Mouse (Mus musculus) embryonic facial prominence, embryonic 10.5 days (tissue): ENCODE results near the gene Tcea2. TPM values are rescaled to one million over a fixed set of nuclear protein-coding genes. Genes with fewer than 3 reads are reported as not detected.

Source experiments
- DNase-seq: peaks from one replicate; pipeline ENCODE4 v3.0.0-alpha.2; 2017; ENCODE audit warnings: low spot score
- H3K27ac ChIP-seq: fragments of 300-500 bp; sonication (generic); replicated peaks from 2 replicates; pipeline ENCODE4 v1.5.1; 2016; ENCODE audit warnings: mild to moderate bottlenecking
- H3K27me3 ChIP-seq: fragments of 300-500 bp; sonication (generic); replicated peaks from 2 replicates; pipeline ENCODE4 v1.6.1; 2016; ENCODE audit warnings: low read depth, mild to moderate bottlenecking; ENCODE audit not compliant: poor library complexity, severe bottlenecking
- H3K36me3 ChIP-seq: fragments of 300-500 bp; sonication (generic); replicated peaks from 2 replicates; pipeline ENCODE4 v1.6.1; 2016; ENCODE audit warnings: mild to moderate bottlenecking, moderate library complexity
- H3K4me1 ChIP-seq: fragments of 300-500 bp; sonication (generic); 2 replicates; pipeline ENCODE4 v1.6.1; 2016
- H3K4me3 ChIP-seq: fragments of 300-500 bp; sonication (generic); 2 replicates; pipeline ENCODE4 v1.5.1; 2016; ENCODE audit warnings: mild to moderate bottlenecking, moderate library complexity
- H3K9me3 ChIP-seq: fragments of 300-500 bp; sonication (generic); 2 replicates; pipeline ENCODE4 v1.6.1; 2016; ENCODE audit warnings: mild to moderate bottlenecking
- WGBS: fragments of 180-500 bp; shearing (Covaris S2); methylation state at CpG from one replicate; pipeline ENCODE4 v1.1.7; 2016; 5-methylcytosine and 5-hydroxymethylcytosine counted together
- polyA plus RNA-seq: library from polyadenylated mRNA; unstranded; fragments of >200 nt; fragmentation: Nextera tagmentation; extraction: Ambion mirVana; gene quantifications from 2 replicates; pipeline ENCODE4 v1.2.1, GENCODE M21; 2016

Tcea2 gene
- polyA plus RNA-seq, 1 experiment from 2014 or later = 18.8 TPM

- peak; percentile 51 for DNase-seq
- peaks cover 37% of the 10 kb centered on the region for H3K36me3 ChIP-seq
- 36% methylated on average over 17 of the region's 17 CpGs for WGBS
- H3K4me1 ChIP-seq = peaks cover 38% of the 10 kb centered on the region
- no peaks in the 10 kb centered on the region for H3K9me3 ChIP-seq
- H3K27me3 ChIP-seq = no peaks in the 10 kb centered on the region
- no peak overlapping the region for H3K4me3 ChIP-seq
- no peak overlapping the region for H3K27ac ChIP-seq
These were observed 21.1 kb upstream of the Tcea2 start for GRCm38 (mm10) chr2:181658930-181659555.

GRCm38 (mm10) chr2:181659609-181660055 is 20.5 kb upstream of the Tcea2 start:
- Histone ChIP-seq H3K27me3 (no peaks in the 10 kb centered on the region), H3K4me1 (peaks cover 38% of the 10 kb centered on the region), H3K27ac (peak overlapping the region; percentile 54), H3K36me3 (peaks cover 31% of the 10 kb centered on the region), H3K4me3 (peak overlapping the region; percentile 4; the same call in 1 of the 2 replicates), H3K9me3 (no peaks in the 10 kb centered on the region)
- peak; percentile 75 for DNase-seq
- WGBS = 10% methylated on average over 9 of the region's 9 CpGs

- no peak for DNase-seq
- H3K36me3 ChIP-seq = no peaks in the 10 kb centered on the region; the same call in 1 of the 2 replicates
- H3K27me3 ChIP-seq = peaks cover 8% of the 10 kb centered on the region
- H3K9me3 ChIP-seq = no peaks in the 10 kb centered on the region
- H3K4me3 ChIP-seq = no peak overlapping the region
- WGBS = 85% methylated on average over 3 of the region's 3 CpGs
- peak overlapping the region; percentile 69 for H3K27ac ChIP-seq
- H3K4me1 ChIP-seq = peaks cover 34% of the 10 kb centered on the region
These were observed 17.4 kb upstream of the Tcea2 start for GRCm38 (mm10) chr2:181662620-181663297.

GRCm38 (mm10) chr2:181663298-181663630 is 16.8 kb upstream of the Tcea2 start:
- no peaks in the 10 kb centered on the region; the same call in 1 of the 2 replicates for H3K36me3 ChIP-seq
- no peak for DNase-seq
- no peak overlapping the region for H3K4me3 ChIP-seq
- peaks cover 13% of the 10 kb centered on the region for H3K27me3 ChIP-seq
- peak overlapping the region; percentile 69 for H3K27ac ChIP-seq
- peaks cover 34% of the 10 kb centered on the region for H3K4me1 ChIP-seq
- WGBS = 14% methylated on average over 4 of the region's 4 CpGs
- H3K9me3 ChIP-seq = no peaks in the 10 kb centered on the region

- WGBS = 3% methylated on average over 56 of the region's 56 CpGs
- no peaks in the 10 kb centered on the region for H3K9me3 ChIP-seq
- peak overlapping the region; percentile 60 for H3K4me3 ChIP-seq
- peaks cover 42% of the 10 kb centered on the region for H3K4me1 ChIP-seq
- H3K27me3 ChIP-seq = peaks cover 81% of the 10 kb centered on the region
- H3K27ac ChIP-seq = peak overlapping the region; percentile 61
- peak; percentile 59 for DNase-seq
- H3K36me3 ChIP-seq = no peaks in the 10 kb centered on the region
These were observed 9.7 kb upstream of the Tcea2 start for GRCm38 (mm10) chr2:181670285-181670912.

- Histone ChIP-seq H3K27ac (peak overlapping the region; percentile 61), H3K9me3 (no peaks in the 10 kb centered on the region), H3K4me1 (peaks cover 47% of the 10 kb centered on the region), H3K27me3 (peaks cover 81% of the 10 kb centered on the region), H3K36me3 (no peaks in the 10 kb centered on the region), H3K4me3 (peak overlapping the region; percentile 60)
- 1% methylated on average over 41 of the region's 41 CpGs for WGBS
- DNase-seq = no peak
These were observed 9.2 kb upstream of the Tcea2 start for GRCm38 (mm10) chr2:181670913-181671311.

- Histone ChIP-seq H3K4me1 (peaks cover 51% of the 10 kb centered on the region), H3K4me3 (peak within 1 kb of the TSS; percentile 60), H3K27ac (peak within 1 kb of the TSS; percentile 61), H3K36me3 (no peaks in the 10 kb centered on the region), H3K9me3 (no peaks in the 10 kb centered on the region), H3K27me3 (peaks cover 81% of the 10 kb centered on the region)
- WGBS = under 1% methylated on average over 43 of the region's 43 CpGs
- peak; percentile 70 for DNase-seq
These were observed 8.8 kb upstream of the Tcea2 start, which contains the start of gene Sox18 for GRCm38 (mm10) chr2:181671326-181671725. TSS of gene Sox18 (minus strand) at chr2:181671640.

GRCm38 (mm10) chr2:181671984-181672383 is 8.1 kb upstream of the Tcea2 start:
- no peaks in the 10 kb centered on the region for H3K36me3 ChIP-seq
- H3K4me1 ChIP-seq = peaks cover 54% of the 10 kb centered on the region
- H3K9me3 ChIP-seq = no peaks in the 10 kb centered on the region
- WGBS = 23% methylated on average over 7 of the region's 7 CpGs
- H3K27me3 ChIP-seq = peaks cover 83% of the 10 kb centered on the region
- H3K27ac ChIP-seq = no peak overlapping the region
- DNase-seq = no peak
- peak overlapping the region; percentile 60 for H3K4me3 ChIP-seq

- peaks cover 81% of the 10 kb centered on the region for H3K27me3 ChIP-seq
- no peak for DNase-seq
- no peaks in the 10 kb centered on the region for H3K36me3 ChIP-seq
- peaks cover 57% of the 10 kb centered on the region for H3K4me1 ChIP-seq
- WGBS = 48% methylated on average over 1 of the region's 1 CpGs
- H3K27ac ChIP-seq = peak overlapping the region; percentile 5; the same call in 1 of the 2 replicates
- H3K4me3 ChIP-seq = 0 out of 2 replicates have a peak overlapping the region, but pooled peaks have one; percentile 12
- H3K9me3 ChIP-seq = no peaks in the 10 kb centered on the region
These were observed 6.6 kb upstream of the Tcea2 start for GRCm38 (mm10) chr2:181673501-181673900.

GRCm38 (mm10) chr2:181674934-181675333 is 5.2 kb upstream of the Tcea2 start:
- no peak for DNase-seq
- Histone ChIP-seq H3K9me3 (no peaks in the 10 kb centered on the region), H3K27ac (no peak overlapping the region; the same call in 1 of the 2 replicates), H3K36me3 (no peaks in the 10 kb centered on the region), H3K4me1 (peaks cover 64% of the 10 kb centered on the region), H3K4me3 (0 out of 2 replicates have a peak overlapping the region, but pooled peaks have one; percentile 47), H3K27me3 (peaks cover 66% of the 10 kb centered on the region)
- WGBS = 80% methylated on average over 4 of the region's 4 CpGs

GRCm38 (mm10) chr2:181675454-181675853 is 4.7 kb upstream of the Tcea2 start:
- DNase-seq = peak; percentile 74
- H3K36me3 ChIP-seq = no peaks in the 10 kb centered on the region
- WGBS = 2% methylated on average over 14 of the region's 14 CpGs
- peak overlapping the region; percentile 47 for H3K4me3 ChIP-seq
- peak overlapping the region; percentile 73 for H3K27ac ChIP-seq
- peaks cover 61% of the 10 kb centered on the region for H3K27me3 ChIP-seq
- H3K4me1 ChIP-seq = peaks cover 61% of the 10 kb centered on the region
- H3K9me3 ChIP-seq = no peaks in the 10 kb centered on the region

GRCm38 (mm10) chr2:181676424-181676823 is 3.7 kb upstream of the Tcea2 start:
- Histone ChIP-seq H3K4me1 (peaks cover 61% of the 10 kb centered on the region), H3K27ac (peak overlapping the region; percentile 73; the same call in 1 of the 2 replicates), H3K36me3 (no peaks in the 10 kb centered on the region), H3K27me3 (peaks cover 60% of the 10 kb centered on the region), H3K9me3 (no peaks in the 10 kb centered on the region), H3K4me3 (no peak overlapping the region)
- WGBS = 54% methylated on average over 2 of the region's 2 CpGs
- peak; percentile 53 for DNase-seq
